Comparison of ENCODE assay signal across 20 mouse cellular contexts in genomic region chr8:114847666-114848065, GRCm38 (mm10).
DNase-seq lines count a peak whose midpoint lies in the region.
"Had no signal": no experiment of that assay in that cellular context is flagged by ENCODE, and none has a peak within 500 bp of the region (broad histone marks: within the 10 kb centered on the region; RNA-seq: fewer than 3 reads in every experiment).

No protein-coding gene starts in this region.

- intact Hi-C loops in left cerebral cortex, postnatal 36 days (cut with DNase I): no loop called here

- peak; percentile 15 for DNase-seq in adrenal gland, postnatal 14 days
- no peak for DNase-seq in adrenal gland, postnatal 4 days (ENCODE audit: low spot score in 2 of 2)
- DNase-seq in 3134 (ENCODE audit: extremely low read depth, insufficient read length, low spot score) (peak; percentile 34), NIH3T3 (ENCODE audit: low read depth) (peak; percentile 49)
- peak; percentile 13 for DNase-seq in gonadal fat pad, adult 2 months (ENCODE audit: low read depth)
- DNase-seq in left cerebral cortex, postnatal 36 days (ENCODE audit: low spot score in 2 of 2): no peak
- no peak for DNase-seq in layer of hippocampus, adult 11-12 months (ENCODE audit: low spot score)
- DNase-seq in frontal cortex, postnatal 10 days (ENCODE audit: low spot score in 2 of 2): no peak
- DNase-seq: cerebellum, adult 8-10 months; cerebellum, postnatal 36 days; gastrocnemius, postnatal 36 days; heart, postnatal 10 days; kidney, adult 9 months; kidney, postnatal 14 days; layer of hippocampus, postnatal 36 days; liver, embryonic 13.5 days; lung, postnatal 4 days; midbrain, embryonic 14.5 days; thymus, adult 18-20 months; thymus, postnatal 36 days had no signal

Comparison
In these comparisons a context has a peak if more than half of its experiments do, and no peak if none do; other contexts are left out.
1. DNase-seq: peak in adrenal gland, postnatal 14 days (single experiment), 3134 (single experiment), NIH3T3 (single experiment) and gonadal fat pad, adult 2 months (single experiment); none in adrenal gland, postnatal 4 days (0 of 2), left cerebral cortex, postnatal 36 days (0 of 2), layer of hippocampus, adult 11-12 months (single experiment) and frontal cortex, postnatal 10 days (0 of 2).